ENCODE assay signal across 14 mouse cellular contexts in genomic region chr10:40733291-40733690, GRCm38 (mm10). TPM values are rescaled to one million over a fixed set of nuclear protein-coding genes. Genes with fewer than 3 reads are reported as not detected.
"Had no signal": no experiment of that assay in that cellular context is flagged by ENCODE, and none has a peak within 500 bp of the region (broad histone marks: within the 10 kb centered on the region; RNA-seq: fewer than 3 reads in every experiment).

No protein-coding gene starts in this region.

- DNase-seq: kidney, adult 18-20 months; kidney, postnatal 10 days; kidney, postnatal 4 days; lung, embryonic 14.5 days; lung, postnatal 10 days; lung, postnatal 4 days; thymus, postnatal 4 days had no signal

- H3K9me3 ChIP-seq: limb, embryonic 15.5 days; liver, embryonic 12.5 days; midbrain, embryonic 10.5 days; neural tube, embryonic 13.5 days had no signal

- ATAC-seq: liver, embryonic 12.5 days; midbrain, embryonic 16.5 days had no signal

- H3K36me3 ChIP-seq: limb, embryonic 15.5 days; liver, embryonic 12.5 days; midbrain, embryonic 10.5 days; neural tube, embryonic 13.5 days had no signal

- H3K9ac ChIP-seq: limb, embryonic 15.5 days; liver, embryonic 12.5 days; lung, embryonic 14.5 days; neural tube, embryonic 13.5 days had no signal

- H3K27me3 ChIP-seq: limb, embryonic 15.5 days; neural tube, embryonic 13.5 days had no signal

- H3K27ac ChIP-seq: limb, embryonic 15.5 days; liver, embryonic 12.5 days; midbrain, embryonic 10.5 days; neural tube, embryonic 13.5 days; stomach, postnatal 0 days had no signal

- H3K4me2 ChIP-seq: limb, embryonic 15.5 days; liver, embryonic 12.5 days; lung, embryonic 14.5 days; neural tube, embryonic 13.5 days had no signal

- H3K4me1 ChIP-seq: liver, embryonic 12.5 days had no signal

- H3K4me3 ChIP-seq: limb, embryonic 15.5 days; liver, embryonic 12.5 days; midbrain, embryonic 10.5 days; neural tube, embryonic 13.5 days had no signal

RNA-seq across cellular contexts. Expression of gene Mettl24, which starts 50.2 kb away (rescaled TPM):
- total RNA-seq: megakaryocyte, adult 5-6 weeks had no signal
